Mouse (Mus musculus) midbrain, embryonic 11.5 days (tissue): ENCODE results near the gene Pex7. TPM values are rescaled to one million over a fixed set of nuclear protein-coding genes. Genes with fewer than 3 reads are reported as not detected.

Experiments used
- ATAC-seq: fragments of 200-750 bp; cut with Nextera tagmentation; 2 replicates; pipeline ENCODE4 v1.8.0; 2017; ENCODE audit warnings: moderate TSS enrichment, moderate library complexity; ENCODE audit not compliant: low FRiP score
- DNase-seq: peaks from one replicate; pipeline ENCODE4 v3.0.0; 2015; ENCODE audit warnings: low spot score; ENCODE audit errors: missing footprints
- H3K27ac ChIP-seq: fragments of 300-500 bp; sonication (generic); 2 replicates; pipeline ENCODE4 v1.5.1; 2014; ENCODE audit warnings: low read depth, low read length
- H3K27me3 ChIP-seq: fragments of 300-500 bp; sonication (generic); 2 replicates; pipeline ENCODE4 v1.6.1; 2014; ENCODE audit warnings: mild to moderate bottlenecking, low read length, moderate library complexity, mixed read lengths; ENCODE audit not compliant: control insufficient read depth, insufficient read depth
- H3K36me3 ChIP-seq: fragments of 300-500 bp; sonication (generic); 2 replicates; pipeline ENCODE4 v1.6.1; 2014; ENCODE audit warnings: mild to moderate bottlenecking, low read length, moderate library complexity, mixed read lengths; ENCODE audit not compliant: control insufficient read depth, insufficient read depth
- H3K4me1 ChIP-seq: fragments of 300-500 bp; sonication (generic); 2 replicates; pipeline ENCODE4 v1.6.1; 2014; ENCODE audit warnings: low read length; ENCODE audit not compliant: control insufficient read depth, insufficient read depth
- H3K4me2 ChIP-seq: fragments of 300-500 bp; sonication (generic); 2 replicates; pipeline ENCODE4 v1.6.1; 2014; ENCODE audit warnings: mild to moderate bottlenecking, moderate library complexity
- H3K4me3 ChIP-seq: fragments of 300-500 bp; sonication (generic); 2 replicates; pipeline ENCODE4 v1.5.1; 2014; ENCODE audit warnings: low read depth, low read length
- H3K9ac ChIP-seq: fragments of 300-500 bp; sonication (generic); 2 replicates; pipeline ENCODE4 v1.6.1; 2014; ENCODE audit warnings: low read length
- H3K9me3 ChIP-seq: fragments of 300-500 bp; sonication (generic); 2 replicates; pipeline ENCODE4 v1.6.1; 2016; ENCODE audit warnings: low read length; ENCODE audit not compliant: control insufficient read depth
- WGBS: fragments of 180-500 bp; shearing (Covaris S2); extraction: QIAGEN DNeasy Blood & Tissue Kit; methylation state at CpG from one replicate; pipeline ENCODE4 v1.1.7; 2014; 5-methylcytosine and 5-hydroxymethylcytosine counted together
- polyA plus RNA-seq: library from polyadenylated mRNA; unstranded; fragments of >200 nt; fragmentation: Nextera tagmentation; extraction: Ambion mirVana; gene quantifications from 2 replicates; pipeline ENCODE4 v1.2.1, GENCODE M21; 2014

The Pex7 gene
- polyA plus RNA-seq, 1 experiment from 2014 or later = 33.6 TPM

- Histone ChIP-seq H3K36me3 (no peaks in the 10 kb centered on the region), H3K9ac (no peak overlapping the region), H3K27ac (no peak overlapping the region), H3K4me2 (no peak overlapping the region), H3K4me3 (no peak overlapping the region), H3K9me3 (no peaks in the 10 kb centered on the region), H3K27me3 (no peaks in the 10 kb centered on the region), H3K4me1 (no peaks in the 10 kb centered on the region)
- WGBS = 93% methylated on average over 6 of the region's 6 CpGs
- DNase-seq (no peak), ATAC-seq (no peak)
These were observed 39.2 kb upstream of the Pex7 start for GRCm38 (mm10) chr10:19946644-19947043.

GRCm38 (mm10) chr10:19945651-19946050 lies 38.2 kb upstream of the Pex7 start:
- no peaks in the 10 kb centered on the region for H3K9me3 ChIP-seq
- no peak overlapping the region for H3K27ac ChIP-seq
- no peaks in the 10 kb centered on the region for H3K4me1 ChIP-seq
- WGBS = 78% methylated on average over 7 of the region's 7 CpGs
- H3K4me2 ChIP-seq = no peak overlapping the region
- H3K27me3 ChIP-seq = no peaks in the 10 kb centered on the region
- no peak overlapping the region for H3K9ac ChIP-seq
- ATAC-seq (no peak), DNase-seq (peak; percentile 53)
- H3K4me3 ChIP-seq = no peak overlapping the region
- H3K36me3 ChIP-seq = no peaks in the 10 kb centered on the region

GRCm38 (mm10) chr10:19942621-19943020 lies 35.1 kb upstream of the Pex7 start:
- Histone ChIP-seq H3K27ac (no peak overlapping the region), H3K4me3 (no peak overlapping the region), H3K4me2 (no peak overlapping the region), H3K27me3 (no peaks in the 10 kb centered on the region), H3K4me1 (no peaks in the 10 kb centered on the region), H3K36me3 (no peaks in the 10 kb centered on the region), H3K9ac (no peak overlapping the region), H3K9me3 (no peaks in the 10 kb centered on the region)
- no peak for ATAC-seq
- DNase-seq = peak; percentile 19
- WGBS = 90% methylated on average over 3 of the region's 3 CpGs

GRCm38 (mm10) chr10:19941914-19942313 lies 34.4 kb upstream of the Pex7 start:
- H3K9ac ChIP-seq = no peak overlapping the region
- H3K4me3 ChIP-seq = no peak overlapping the region
- H3K4me1 ChIP-seq = no peaks in the 10 kb centered on the region
- peak; percentile 64 for DNase-seq
- H3K36me3 ChIP-seq = no peaks in the 10 kb centered on the region
- no peak overlapping the region for H3K4me2 ChIP-seq
- no peaks in the 10 kb centered on the region for H3K9me3 ChIP-seq
- no peaks in the 10 kb centered on the region for H3K27me3 ChIP-seq
- no peak for ATAC-seq
- WGBS = 88% methylated on average over 9 of the region's 9 CpGs
- H3K27ac ChIP-seq = no peak overlapping the region

DNA sequence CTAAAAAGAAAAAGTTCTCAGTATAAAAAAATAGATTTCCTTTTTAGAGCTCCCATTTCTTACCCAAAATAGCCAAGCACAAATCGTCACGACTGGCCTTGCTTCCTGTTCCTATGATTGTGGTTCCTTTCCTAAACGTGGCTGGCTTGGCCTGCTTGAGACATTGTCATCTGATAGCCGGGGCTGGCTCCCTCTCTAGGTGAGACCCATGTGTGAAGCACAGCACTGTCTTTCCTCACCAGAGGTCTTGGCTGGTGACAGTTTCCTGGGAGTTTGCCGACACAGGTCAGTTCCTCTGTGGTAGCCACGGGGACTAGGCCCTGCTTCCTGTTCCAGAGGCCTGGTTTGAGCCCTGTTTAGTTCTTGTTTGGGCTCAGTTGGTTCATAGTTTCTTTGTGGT lies 33.6 kb upstream of the Pex7 start:
- ATAC-seq = no peak
- 76% methylated on average over 6 of the region's 6 CpGs for WGBS
- no peaks in the 10 kb centered on the region for H3K4me1 ChIP-seq

GRCm38 (mm10) chr10:19940626-19941025 lies 33.1 kb upstream of the Pex7 start:
- H3K36me3 ChIP-seq = no peaks in the 10 kb centered on the region
- DNase-seq (no peak), ATAC-seq (no peak)
- no peak overlapping the region for H3K9ac ChIP-seq
- no peaks in the 10 kb centered on the region for H3K4me1 ChIP-seq
- H3K27me3 ChIP-seq = peaks cover 3% of the 10 kb centered on the region
- H3K9me3 ChIP-seq = no peaks in the 10 kb centered on the region
- 89% methylated on average over 8 of the region's 8 CpGs for WGBS
- H3K4me3 ChIP-seq = no peak overlapping the region
- no peak overlapping the region for H3K27ac ChIP-seq
- H3K4me2 ChIP-seq = no peak overlapping the region

More for the DNA sequence above, 33.6 kb upstream of the Pex7 start:
- H3K4me2 ChIP-seq = no peak overlapping the region
- DNase-seq = peak; percentile 47
- no peaks in the 10 kb centered on the region for H3K36me3 ChIP-seq
- H3K27me3 ChIP-seq = no peaks in the 10 kb centered on the region
- H3K9me3 ChIP-seq = no peaks in the 10 kb centered on the region
- H3K9ac ChIP-seq = no peak overlapping the region
- no peak overlapping the region for H3K4me3 ChIP-seq
- H3K27ac ChIP-seq = no peak overlapping the region

GRCm38 (mm10) chr10:19940127-19940526 lies 32.6 kb upstream of the Pex7 start:
- H3K4me2 ChIP-seq = no peak overlapping the region
- H3K36me3 ChIP-seq = no peaks in the 10 kb centered on the region
- no peak overlapping the region for H3K9ac ChIP-seq
- 89% methylated on average over 7 of the region's 7 CpGs for WGBS
- H3K27ac ChIP-seq = no peak overlapping the region
- no peak for DNase-seq
- no peak for ATAC-seq
- no peak overlapping the region for H3K4me3 ChIP-seq
- no peaks in the 10 kb centered on the region for H3K4me1 ChIP-seq
- peaks cover 7% of the 10 kb centered on the region for H3K27me3 ChIP-seq
- no peaks in the 10 kb centered on the region for H3K9me3 ChIP-seq

DNA sequence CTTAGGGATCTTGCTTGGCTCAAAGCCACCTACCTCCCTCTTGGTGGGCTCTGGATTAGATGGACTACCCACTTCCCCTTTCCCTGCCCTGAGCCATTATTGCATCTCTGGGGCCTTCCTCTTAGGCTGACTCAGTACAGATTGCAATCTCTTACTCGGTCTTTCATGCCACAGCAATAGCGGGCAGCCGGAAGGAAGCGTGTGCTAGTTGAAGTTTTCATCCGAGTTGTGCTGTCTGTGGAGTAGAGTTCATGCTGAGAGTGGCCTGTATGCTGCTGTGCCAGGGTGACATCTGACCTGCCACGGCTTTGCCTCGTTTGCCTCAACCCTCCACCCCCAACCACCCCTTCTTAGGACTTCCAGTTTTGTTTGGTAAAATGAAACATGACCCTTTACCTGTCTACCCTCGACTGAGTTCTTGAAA lies 31.8 kb upstream of the Pex7 start:
- WGBS = 68% methylated on average over 8 of the region's 8 CpGs
- no peak overlapping the region for H3K27ac ChIP-seq
- H3K27me3 ChIP-seq = peaks cover 14% of the 10 kb centered on the region
- no peak overlapping the region for H3K4me2 ChIP-seq
- ATAC-seq = no peak
- H3K4me3 ChIP-seq = no peak overlapping the region
- no peak for DNase-seq
- H3K4me1 ChIP-seq = no peaks in the 10 kb centered on the region
- H3K36me3 ChIP-seq = no peaks in the 10 kb centered on the region
- H3K9me3 ChIP-seq = no peaks in the 10 kb centered on the region
- no peak overlapping the region for H3K9ac ChIP-seq

GRCm38 (mm10) chr10:19938738-19939137 lies 31.2 kb upstream of the Pex7 start:
- no peak overlapping the region for H3K4me2 ChIP-seq

More at GRCm38 (mm10) chr10:19938738-19939137, 31.2 kb upstream of the Pex7 start:
- ATAC-seq (no peak), DNase-seq (no peak)
- Histone ChIP-seq H3K27ac (no peak overlapping the region), H3K9me3 (no peaks in the 10 kb centered on the region), H3K4me1 (0 out of 2 replicates have a peak, but pooled peaks cover 1% of the 10 kb centered on the region), H3K9ac (no peak overlapping the region), H3K36me3 (no peaks in the 10 kb centered on the region), H3K27me3 (peaks cover 14% of the 10 kb centered on the region), H3K4me3 (no peak overlapping the region)
- 82% methylated on average over 6 of the region's 6 CpGs for WGBS
